Mouse (Mus musculus): ENCODE results near the gene Abhd16a.

The Abhd16a gene

DNA sequence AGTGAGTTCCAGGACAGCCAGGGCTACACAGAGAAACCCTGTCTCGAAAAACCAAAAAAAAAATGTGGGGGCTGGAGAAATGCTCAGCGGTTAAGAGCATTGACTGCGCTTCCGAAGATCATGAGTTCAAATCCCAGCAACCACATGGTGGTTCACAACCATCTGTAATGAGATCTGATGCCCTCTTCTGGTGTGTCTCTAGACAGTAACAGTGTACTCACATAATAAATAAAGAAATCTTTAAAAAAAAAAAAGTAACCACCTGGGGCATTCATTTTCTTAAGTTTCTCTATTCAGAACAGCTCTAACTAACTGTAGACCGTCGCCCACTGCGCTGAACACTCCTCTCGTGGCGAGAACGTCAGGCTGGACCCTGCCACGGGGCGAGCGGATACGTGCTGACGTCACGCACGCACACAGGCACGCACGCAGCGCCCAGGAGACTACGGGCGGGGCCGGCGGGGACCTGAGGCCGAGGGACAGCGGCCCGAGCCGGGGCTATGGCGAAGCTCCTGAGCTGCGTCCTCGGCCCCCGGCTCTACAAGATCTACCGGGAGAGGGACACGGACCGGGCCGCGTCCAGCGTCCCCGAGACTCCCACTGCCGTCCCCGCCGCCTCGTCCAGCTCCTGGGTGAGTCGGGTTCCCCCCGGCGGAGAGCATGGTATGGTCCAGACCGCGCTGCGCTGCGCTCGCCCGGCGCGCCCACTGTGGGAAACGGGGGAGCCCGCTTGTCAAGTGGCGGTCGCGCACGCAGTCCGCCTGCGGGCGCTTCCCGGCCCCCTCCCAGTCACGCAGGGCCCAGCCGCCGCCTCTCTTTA, at the start of gene Abhd16a:
Gene Abhd16a, plus strand, starts transcription at position 439 of the 820 bp plus-strand sequence.
- DNase-seq (ENCODE audit: low read depth, low spot score) = peak; percentile 98

DNA sequence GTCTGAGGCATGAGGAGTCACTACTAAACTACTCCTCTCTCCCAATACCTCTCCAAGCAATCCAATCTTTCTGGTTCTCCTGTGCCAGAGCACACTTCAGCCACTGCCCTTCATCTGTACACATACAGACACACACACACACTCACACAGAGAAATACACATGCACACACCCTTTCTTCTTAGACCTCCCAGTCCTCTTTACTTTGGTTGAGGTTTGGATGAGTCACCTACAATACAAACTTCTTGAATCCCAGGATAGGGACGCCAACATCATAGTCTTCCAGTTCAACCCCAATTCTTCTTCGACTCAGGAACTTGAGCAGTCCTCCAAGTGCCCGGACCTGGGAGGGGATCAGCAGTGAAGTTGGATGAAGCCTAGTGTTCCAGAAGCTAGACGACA, 45.3 kb upstream of the Abhd16a start:
- DNase-seq (ENCODE audit: low read depth, low spot score) = no peak

DNA sequence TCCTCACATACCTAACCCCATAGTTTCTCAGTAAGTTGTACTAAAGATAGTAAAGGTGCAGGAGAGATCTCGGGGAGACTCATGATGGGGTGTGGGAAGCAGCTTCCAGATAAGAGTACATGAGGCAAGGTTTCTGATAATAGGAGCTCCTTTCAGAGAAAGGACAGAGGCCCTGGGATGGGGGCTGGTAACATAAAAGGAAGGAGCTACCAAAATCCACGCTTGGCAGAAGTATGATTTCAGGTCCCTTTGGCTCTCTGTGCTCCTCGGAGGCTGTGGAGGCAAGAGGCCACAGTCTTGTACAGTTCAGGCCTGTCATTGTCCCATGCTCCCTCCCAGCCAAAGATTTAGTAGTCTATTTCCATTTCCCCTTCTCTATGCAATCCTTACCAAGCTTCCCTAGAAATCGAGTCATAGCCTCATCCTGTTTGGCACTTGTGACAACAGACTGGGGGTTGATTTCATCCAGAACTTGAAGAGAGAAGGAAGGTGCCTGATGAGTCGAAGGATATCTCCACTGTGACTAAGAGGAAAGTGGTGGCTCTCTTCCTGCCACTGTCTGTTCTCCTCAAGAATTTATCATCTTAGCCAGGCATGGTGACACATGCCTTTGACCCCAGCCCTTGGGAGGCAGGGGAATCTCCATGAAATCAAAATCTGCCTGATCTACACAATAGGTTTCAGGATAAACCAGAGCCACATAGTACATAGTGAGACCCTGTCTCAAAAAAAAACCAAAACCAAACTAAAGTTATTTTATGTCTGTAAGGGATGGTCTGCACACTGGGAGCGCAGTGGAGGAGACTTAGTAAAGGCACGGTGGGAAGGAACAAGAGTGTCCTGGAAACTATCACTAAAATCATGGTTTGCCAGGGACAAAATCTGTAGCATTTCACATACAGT, 43.9 kb upstream of the Abhd16a start:
- DNase-seq (ENCODE audit: low read depth, low spot score) = no peak

DNA sequence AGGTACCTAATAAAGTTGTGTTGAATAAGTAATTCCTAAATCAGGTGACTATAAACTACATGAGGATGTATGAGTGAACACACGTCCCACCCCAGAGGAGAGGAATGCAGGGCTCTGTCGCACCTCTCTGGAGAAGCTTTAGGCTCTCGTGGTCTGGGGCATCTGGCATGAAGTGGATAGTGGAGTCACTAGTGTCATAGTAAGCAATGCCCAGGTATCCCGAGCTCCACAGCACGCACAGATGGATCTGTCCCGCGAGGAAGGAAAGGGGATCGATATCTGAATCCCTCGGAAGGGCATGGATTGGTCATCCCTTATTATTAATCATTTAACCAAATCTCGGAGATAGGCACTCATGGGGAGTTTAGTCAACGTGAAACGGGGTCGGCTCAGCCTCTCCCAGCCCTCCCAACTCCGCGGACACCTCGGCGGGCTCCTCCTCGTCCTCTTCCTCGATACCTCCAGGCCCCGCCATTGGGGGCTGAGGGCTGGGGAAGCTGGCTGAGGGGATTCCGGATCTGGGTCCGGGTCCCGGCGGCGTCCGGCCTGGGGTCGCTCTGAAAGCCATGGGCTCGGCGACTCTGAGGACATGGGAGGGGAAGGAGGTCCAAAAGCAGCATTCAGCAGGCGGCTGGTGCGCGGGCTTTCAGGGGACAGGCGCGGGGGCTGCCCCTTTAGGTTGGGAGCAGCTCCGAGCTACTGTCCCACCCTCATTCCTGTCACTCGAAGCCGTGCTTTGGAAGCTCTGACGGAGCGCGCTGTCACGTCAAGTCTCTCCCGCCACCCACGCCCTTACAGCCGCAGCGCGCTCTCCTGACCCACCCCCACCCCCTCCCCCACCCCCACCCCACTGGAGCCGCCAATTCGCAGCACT, 43.0 kb upstream of the Abhd16a start:
- no peak for DNase-seq (ENCODE audit: low read depth, low spot score)

DNA sequence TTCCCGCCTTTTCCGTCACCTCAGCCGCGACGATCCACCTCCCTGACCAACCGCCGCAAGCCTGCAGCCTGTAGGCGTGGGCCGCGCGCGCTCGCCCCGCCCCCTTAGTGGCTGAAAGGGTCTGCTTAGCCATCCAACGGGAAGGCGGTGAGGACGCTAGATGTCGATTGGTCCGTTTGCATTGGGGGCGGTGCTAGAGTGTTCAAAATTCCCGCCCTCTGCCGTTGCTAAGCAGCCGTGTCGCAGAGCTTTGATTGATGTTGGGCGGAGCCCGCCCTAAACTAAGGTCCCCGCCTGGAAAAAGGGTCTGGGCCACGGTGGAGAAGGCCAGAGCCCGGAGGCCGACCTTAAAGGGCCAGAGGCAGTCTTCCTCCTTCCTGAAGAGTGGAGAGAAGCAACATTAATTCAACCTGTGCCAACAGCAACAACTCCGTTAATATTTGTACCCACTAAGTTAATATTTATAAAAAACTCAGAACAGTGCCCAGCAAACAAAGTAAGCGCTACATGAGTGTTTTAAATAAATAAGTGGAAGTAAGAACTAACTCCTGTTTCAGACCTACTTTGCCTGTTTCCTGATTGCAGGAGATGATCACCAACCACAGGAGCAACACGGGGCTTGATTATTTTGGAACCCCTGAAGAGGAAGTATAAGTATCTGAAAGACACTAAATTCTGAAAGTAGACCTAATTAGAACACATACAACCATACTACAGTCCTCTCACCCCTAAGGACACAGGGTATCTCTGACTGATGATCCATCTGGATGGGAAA, 42.2 kb upstream of the Abhd16a start, which contains the start of gene Msh5:
Gene Msh5, minus strand, starts transcription at position 65 of the 775 bp plus-strand sequence.
- peak; percentile 98 for DNase-seq (ENCODE audit: low read depth, low spot score)

DNA sequence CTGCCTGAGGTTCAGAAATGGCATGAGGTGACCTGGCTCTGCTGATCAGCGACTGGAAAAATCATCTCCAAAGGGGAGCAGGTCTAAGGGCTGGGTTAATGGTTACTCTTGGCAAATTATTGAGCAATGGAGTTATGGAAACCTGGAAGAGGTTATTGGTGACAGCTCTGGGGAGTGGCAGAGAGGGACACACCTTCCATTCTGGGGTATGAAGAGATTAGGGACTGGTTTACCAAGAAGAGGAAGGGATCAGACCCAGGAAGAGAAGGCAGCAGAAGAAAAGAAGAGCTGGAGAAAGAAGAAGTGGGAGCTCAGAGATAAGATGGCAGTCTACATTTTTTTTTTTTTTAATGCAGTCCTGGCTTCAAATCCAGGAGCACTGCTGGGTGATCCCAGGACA, 41.4 kb upstream of the Abhd16a start:
- no peak for DNase-seq (ENCODE audit: low read depth, low spot score)

DNA sequence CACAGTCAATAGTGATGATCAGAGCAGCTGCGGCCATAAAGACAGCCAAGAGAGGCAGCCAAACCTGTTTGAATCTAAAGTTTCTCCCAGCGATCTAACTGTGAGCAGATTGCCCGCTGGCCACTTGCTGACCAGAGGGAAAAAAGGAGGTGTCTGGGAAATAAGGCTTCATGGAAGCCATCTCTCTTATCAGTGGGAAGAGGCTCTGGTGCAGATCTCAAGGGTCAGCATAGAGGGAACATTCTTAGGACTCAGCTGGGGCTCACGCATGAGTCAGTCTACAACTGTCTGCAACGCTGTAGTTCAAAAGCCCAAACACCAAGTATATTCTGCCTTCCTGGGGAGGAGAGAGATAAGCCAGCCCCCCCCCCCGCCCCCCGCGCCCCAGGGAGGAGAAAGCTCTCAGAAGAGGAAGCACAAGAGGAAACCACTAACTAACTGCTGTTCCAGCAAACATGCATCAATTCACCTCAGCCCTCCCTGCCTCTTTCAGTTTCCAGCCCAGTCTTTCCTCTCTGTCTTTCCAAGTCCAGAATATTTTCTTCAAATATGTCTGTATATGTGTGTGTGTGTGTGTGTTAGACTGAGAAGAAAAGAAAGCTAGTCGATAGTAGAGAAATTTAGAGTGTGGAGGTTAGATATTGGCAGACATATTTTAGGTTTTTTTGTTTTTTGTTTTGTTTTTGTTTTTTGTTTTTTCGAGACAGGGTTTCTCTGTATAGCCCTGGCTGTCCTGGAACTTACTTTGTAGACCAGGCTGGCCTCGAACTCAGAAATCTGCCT, 40.7 kb upstream of the Abhd16a start:
- no peak for DNase-seq (ENCODE audit: low read depth, low spot score)

DNA sequence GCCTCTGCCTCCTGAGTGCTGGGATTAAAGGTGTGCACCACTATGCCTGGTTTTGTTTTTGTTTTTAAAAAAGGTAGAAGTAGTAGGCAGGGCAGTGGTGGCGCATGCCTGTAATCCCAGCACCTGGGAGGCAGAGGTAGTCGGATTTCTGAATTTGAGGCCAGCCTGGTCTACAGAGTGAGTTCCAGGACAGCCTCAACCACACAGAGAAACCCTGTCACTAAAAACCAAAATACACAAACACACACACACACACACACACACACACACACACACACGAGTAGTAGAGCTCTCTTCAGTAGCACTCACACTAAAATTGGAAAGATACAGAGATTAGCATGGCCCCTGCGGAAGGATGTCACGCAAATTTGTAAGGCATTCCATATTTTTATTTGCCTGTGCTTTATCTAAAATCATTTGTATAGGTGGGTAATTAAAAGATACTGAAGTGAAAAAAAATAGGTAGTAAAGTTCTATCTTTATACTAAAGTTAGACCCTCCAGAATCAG, 40.1 kb upstream of the Abhd16a start:
- DNase-seq (ENCODE audit: low read depth, low spot score) = no peak

DNA sequence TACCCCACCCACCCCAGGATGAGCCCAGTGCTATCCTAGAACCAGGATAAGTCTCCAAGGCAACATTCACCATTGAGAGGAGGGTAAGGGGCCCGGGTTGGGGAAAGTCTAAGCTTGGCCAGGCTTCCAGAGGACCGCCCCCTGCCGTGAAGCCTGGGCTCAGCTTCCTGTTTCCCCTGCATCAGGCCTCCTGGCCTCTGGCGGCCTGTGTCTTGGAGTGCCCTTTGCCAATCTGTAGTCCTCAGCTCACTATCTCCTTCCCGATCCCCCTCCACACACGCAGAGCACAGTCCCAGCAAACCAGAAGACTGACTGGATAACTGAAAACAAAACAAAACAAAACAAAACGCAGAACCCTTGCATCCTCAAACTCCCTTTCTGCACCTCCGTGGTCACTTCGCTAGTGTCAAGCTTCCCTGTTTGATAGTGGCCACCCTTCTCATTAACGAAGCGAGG, 39.5 kb upstream of the Abhd16a start, which contains the start of gene Clic1:
Gene Clic1, plus strand, starts transcription at position 406 of the 456 bp plus-strand sequence.
- no peak for DNase-seq (ENCODE audit: low read depth, low spot score)

DNA sequence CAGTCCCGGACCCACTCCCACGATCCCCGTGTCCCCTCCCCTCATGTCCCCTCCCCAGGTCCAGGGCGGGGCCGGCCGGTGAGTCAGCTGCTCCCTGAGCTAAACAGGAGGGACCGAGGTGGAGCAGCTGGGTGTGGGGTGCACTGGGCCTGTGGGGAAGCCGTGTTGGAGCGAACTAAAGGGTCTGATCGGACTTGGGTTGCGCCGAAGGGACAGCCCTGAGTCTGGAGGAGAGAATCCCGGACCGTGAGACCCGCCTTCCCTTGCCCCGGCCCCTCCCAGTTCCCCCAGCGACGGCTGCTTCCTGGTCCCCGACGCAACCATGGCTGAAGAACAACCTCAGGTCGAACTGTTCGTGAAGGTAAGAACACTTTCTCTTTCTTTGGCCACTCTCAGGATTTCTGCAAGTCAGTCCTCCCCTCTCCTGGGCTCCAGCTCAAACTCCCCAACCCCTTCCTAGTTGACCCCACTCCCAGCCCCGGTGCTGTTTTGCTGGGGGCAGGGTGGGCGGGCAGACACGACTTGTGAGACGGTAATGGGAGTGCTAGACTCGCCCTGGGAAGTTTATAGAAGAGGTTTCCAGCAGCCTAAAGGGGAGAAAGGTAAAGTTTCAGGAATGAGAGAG, 38.8 kb upstream of the Abhd16a start:
- DNase-seq (ENCODE audit: low read depth, low spot score) = peak; percentile 29

DNA sequence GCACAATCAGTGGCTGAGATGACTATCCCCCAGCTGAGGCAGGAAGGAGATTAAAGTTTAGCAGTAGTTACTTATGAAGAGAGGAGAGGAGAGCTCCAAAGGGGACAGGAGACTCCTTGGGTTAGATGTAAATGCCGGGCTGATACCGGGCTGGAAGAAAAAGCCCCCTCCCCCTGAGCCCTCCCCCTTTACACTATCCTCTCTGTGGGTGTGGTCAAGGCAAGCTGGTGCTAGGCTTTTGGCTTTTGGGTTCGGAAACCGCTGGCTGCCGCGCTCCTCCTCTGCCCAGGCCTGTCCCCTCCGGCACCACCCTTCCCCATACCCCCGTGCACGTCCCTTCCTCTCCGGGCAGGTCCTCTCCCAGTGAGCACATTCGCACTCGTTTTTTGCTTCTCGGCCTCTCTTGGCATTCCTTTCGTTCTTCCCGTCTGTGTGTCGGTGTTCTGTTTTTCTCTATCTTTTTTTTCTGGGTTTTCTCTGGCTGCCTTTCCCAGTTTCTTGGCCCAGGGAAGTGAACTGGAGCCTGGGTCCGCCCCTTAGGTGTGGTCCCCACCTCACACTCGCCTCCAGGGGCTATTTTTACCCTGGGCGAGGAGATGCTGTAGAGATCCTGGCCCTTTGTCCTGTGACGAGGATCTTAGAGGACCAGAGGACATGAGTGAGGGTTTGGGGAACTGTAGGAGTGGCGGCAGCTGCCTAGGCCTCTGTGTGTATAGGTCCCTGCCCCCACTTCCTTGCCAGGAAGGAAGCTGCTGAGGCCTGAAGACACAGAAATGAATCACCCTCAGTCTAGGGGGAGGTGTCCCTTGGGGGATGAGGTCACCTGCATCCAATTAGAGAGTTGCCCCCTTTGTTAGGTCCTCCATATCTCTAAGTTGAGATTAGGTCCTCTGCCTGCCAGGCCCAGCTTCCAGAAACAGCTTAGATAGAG, 37.6 kb upstream of the Abhd16a start:
- DNase-seq (ENCODE audit: low read depth, low spot score) = peak; percentile 77

DNA sequence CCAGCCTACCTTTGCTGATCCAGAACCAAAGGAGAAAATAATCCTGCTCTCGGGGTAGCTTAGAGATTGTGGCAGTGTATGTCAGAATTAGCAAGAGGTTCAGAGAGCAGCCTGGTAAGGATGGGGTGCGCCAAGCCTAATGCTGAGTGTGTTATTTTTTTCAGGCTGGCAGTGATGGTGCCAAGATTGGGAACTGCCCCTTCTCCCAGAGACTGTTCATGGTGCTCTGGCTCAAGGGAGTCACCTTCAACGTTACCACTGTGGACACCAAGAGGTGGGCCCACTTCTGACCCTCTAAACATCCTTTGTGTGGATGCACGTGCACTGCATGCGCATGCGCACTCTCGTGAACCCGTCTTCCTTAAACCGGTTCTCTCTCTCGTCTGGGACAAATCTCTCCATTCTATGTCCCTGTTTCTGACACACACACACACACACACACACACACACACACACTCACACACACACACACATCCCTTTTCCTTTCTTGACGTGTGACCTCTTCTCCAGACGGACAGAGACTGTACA, 36.7 kb upstream of the Abhd16a start:
- no peak for DNase-seq (ENCODE audit: low read depth, low spot score)

DNA sequence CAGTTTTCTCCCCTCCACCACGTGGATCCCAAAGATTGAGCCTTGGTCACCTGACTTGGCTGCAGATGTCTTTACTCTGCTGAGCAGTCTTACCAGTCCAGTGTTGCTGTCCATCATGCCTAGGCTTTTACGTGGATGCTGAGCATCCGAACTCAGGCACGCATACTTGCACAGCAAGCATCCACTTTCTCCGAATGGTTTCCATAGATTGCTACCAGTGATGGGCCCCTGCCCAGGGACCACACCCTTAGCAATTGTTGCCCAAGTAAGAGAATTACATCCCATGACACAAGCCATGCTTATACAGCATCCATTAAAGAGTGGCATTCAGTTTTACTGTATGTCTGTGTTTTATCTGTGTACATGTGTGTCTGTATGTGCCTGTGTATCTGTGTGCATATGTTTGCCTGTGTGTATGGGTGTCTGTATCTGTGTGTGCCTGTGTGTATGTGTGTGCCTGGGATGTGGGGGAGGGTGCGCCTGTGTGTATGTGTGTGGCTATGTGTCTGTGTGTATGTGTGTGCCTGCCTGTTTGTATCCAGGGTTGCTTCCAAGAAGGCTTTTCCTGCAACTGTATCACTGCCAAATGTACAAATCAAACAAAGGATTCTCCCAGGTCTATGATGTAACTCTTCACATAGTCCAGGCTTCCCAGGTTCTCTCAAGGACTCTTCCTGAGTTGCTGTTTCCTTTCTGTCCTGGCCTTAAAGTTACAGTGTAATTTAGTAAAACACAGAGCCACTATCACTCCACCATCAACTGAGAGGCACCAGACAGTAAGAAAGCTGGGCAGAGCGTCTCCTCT, 33.2 kb upstream of the Abhd16a start:
- DNase-seq (ENCODE audit: low read depth, low spot score) = no peak

DNA sequence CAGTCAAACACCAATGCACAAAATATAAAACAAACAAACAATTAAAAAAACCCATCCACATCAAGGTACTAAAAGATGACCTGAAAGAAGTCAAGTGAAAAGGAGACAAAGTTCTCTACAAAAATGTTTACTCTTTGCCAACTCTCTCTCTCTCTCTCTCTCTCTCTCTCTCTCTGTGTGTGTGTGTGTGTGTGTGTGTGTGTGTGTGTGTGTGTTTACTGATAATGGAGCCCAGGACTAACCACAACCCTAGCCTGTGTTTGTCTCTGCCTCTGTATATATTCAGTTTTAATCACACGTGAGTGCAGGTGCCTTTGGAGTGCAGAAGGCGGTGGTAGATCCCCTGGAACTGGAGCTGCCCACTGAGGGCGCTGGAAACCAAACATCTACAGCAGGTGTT, 32.0 kb upstream of the Abhd16a start:
- DNase-seq (ENCODE audit: low read depth, low spot score) = no peak

DNA sequence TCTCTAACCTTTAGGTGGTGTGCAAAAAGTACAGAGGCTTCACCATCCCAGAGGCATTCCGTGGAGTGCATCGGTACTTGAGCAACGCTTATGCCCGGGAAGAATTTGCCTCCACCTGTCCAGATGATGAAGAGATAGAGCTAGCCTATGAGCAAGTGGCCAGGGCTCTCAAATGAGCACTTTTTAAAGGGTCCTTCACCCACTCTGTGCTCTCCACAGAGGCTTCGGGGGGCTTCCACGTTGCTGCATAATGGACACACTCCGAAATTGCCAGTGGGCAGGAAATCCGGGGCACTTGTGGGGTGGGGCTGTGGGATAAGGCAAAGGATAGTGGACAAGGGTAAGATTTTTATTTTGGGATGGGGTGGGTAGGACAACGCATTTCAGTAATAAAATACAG, 30.7 kb upstream of the Abhd16a start:
- no peak for DNase-seq (ENCODE audit: low read depth, low spot score)

DNA sequence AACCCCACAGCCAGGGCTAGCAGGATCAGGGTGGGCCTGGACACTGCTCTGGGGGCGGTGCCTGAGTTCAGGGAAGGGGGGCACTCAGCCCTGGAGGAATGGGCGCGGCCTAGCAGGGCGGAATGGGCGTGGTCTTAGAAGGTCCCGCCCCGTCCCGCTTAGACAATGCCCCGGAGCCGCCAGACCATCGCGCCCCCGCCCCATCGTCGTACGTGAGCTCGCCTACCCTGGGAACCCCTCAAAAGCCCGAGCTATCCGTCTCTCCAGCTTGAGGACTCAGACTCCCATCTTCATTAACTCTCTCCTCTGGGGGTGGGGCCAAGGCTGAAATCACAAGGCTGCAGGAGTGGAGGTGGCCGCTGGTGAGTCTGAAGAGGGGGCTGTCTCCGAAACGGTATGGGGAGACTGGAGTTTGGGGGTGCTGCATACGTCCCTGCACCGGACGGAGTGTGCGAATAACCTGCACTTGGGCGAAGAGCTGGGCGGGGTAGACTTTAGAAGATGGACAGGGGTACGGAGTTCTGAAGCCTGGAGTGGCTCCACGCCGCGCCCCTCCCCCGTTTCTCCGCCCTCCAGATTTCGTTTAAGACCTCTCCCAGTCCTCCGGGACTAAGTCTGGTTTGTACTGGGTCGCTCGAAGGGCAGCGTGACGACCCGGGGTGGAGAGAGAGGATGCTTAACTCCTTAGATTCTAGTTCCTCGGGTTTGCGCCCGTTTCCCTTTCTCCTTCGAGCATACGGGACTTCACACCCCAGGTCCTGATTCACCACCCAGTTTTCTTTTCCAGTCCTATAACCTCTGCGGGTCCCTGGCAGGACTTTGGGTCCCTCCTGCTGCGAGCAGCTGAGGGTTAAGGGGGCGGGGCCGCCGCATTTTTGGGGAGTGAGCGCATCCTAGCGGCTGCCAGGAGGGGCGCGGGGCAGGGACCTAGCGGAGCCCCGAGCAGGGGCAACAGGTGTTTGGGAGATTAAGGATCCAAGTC, 29.9 kb upstream of the Abhd16a start, which contains the start of gene Ddah2:
Gene Ddah2, plus strand, starts transcription at position 125 of the 982 bp plus-strand sequence.
- peak; percentile 77 for DNase-seq (ENCODE audit: low read depth, low spot score)
